Mouse (Mus musculus): Measurements from ENCODE around the gene Selenoo. TPM values are rescaled to one million over a fixed set of nuclear protein-coding genes. Genes with fewer than 3 reads are reported as not detected.

Gene Selenoo
- polyA plus RNA-seq (2012; rRNA removed) = 73.6 and 94.2 TPM in 2 replicates

GRCm38 (mm10) chr15:89088607-89089247 lies at the start of gene Selenoo:
Gene Selenoo, plus strand, starts transcription at chr15:89089084.

DNA sequence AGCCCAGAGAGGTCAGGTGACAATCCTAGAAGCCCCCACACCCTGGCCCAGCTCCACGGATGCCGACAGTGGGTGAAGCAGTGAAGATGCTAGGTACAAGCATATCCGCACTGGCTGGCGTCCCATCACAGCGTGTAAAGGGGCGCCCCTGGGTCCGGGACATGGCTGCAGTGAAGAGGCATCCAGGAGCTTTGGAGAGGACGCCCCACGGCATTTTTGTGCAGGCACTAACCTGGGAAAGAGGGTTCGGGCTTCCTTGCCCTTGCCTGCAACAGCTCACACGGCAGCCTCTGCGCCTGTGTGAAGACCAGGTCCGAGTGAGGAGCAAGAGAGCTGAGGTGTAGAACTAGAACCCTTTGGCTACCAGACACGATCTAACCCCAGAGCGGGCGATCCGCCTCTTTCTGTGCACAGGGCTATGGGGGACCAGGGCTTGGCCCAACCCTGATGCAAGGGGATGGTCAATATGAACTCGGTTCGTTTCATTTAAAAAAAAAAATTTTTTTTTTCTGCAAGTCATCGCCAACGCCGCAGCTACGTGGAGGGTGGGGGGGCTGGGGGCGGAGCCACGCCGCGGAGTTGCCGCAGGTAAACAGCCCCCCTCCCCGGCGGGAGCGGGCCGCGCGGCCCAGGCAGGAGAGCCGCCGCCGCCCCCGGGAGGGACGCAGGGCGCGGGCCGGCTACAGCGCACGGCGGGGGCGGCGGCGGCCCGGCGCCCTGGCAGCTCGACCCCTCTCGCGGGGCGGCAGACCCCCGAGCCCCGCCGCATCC lies 29.5 kb upstream of the Selenoo start, which contains the start of gene Panx2:
TSS of gene Panx2 (plus strand) at position 574 of the 771 bp plus-strand sequence.

DNA sequence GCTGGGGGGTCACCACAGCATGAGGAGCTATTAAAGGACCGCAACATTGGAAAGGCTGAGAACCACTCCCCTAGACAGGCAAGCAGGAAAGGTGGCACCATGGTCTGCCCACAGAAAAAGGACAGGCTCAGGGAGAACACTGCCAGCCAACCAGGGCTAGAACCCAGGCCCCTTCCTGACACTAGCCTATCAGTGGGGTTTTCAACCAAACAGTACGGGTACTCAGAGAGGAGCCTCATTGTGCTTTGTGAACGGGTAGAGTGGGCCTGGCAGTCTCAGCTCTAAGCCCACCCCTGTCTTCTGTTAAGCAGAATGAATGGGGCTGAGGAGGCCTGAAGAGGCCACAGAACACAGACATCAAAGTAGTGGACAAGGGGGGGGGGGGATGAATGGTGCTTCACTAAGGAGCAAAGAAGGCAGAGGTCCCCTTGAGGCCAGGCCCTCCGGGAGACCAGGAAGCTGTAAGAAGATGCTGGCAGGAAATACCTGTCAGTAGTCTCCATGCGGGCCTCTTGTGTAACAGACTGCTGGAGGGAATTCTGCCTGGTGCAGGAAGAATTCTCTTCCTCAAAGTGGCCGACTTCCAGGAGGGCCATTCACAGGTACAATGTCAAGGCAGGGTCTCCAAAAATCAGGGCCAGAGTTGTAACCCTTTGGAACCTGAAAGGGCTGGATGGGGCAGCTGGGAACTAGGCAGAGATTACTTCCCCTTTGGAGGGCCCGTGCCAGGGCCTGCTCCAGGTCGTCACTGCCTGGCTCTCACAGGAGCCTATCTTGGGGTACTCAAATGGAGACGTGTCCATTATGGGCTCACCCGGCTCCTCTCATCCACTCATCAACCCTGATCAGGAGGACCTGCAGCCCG lies 14.0 kb upstream of the Selenoo start, which contains the start of gene Trabd:
TSS of gene Trabd (plus strand) at position 512 of the 865 bp plus-strand sequence.

DNA sequence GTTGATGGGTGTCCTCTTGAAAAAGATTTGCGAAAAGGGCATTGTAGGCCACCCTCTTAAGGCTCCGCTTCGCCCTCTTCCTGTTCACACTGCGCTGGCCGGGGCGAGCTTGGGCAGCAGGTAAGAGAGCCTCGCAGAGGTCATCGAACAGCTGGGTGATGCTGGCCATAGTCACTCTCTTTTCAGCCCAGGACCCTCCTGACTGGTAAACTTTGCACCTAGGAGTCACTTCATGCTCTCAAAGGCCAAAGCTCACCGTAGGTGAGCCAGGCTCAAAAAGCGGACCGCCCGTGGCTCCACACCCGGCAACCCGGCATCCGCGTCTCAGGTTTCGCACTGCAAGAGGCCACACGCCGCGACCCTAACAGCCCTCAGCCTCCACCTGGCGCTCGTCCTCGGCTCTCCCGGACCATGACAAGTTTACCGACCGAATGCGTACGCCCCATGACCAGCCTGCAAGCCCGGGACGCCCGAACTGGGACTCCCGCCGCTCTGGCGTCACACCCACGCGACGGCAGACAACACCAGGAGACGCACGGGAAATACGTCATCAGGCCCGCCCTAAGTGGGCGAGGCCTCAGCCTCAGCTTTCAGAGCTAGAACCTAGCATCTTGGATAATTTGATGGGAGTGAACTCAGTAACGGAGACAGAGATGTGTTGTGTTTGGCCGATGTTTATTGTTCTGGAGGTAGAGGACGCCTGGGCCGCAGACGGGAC lies 33.9 kb downstream of the Selenoo start, which contains the start of gene Tubgcp6:
TSS of gene Tubgcp6 (minus strand) at position 464 of the 718 bp plus-strand sequence.

DNA sequence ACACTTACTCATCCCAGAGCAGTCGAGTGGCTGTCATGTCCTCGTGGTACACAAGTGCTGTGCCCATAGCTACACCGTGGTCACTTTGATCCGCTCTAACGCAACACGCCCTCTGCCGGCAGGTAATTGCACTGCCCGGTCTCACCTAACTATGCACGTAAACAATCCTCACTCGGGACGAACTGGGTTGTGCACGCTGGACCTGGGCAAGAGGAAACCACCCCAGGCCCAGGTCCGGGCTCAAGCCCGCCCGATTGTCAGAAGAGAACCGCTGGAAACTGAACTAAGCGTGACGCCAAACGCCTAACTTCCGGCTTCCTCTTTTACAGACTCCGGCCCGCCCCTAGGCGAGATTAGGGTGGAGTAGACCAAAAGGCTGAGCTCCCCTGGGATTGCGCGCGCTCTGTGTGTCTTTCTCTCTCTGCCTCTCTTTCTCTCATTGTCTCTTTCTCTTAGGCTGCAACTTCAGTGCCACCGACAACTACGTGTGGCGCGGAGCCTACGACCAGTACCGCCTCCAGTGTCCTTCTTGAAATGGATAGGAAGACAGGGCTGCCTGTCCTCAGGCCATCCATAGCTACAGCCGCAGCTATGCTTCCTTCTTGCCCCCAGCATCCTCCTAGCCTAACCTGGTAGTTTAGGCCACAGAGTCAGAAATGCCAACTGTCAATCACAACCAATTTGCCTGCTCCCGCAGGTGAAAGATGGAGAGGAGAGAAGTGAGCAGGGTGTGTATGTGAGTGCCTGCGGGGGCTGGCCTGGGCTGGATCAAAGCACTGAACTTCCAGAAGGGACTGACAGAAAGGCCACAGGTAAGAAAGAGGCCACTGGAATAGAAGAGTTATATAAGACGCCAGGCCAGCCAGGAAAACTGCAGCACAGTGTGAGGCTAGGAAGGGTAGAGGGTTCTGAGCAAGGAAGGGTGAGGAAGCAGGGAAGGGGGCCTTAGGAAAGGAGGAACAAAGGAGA lies 39.8 kb downstream of the Selenoo start, which contains the start of gene Hdac10:
TSS of gene Hdac10 (minus strand) at position 319 of the 969 bp plus-strand sequence.

DNA sequence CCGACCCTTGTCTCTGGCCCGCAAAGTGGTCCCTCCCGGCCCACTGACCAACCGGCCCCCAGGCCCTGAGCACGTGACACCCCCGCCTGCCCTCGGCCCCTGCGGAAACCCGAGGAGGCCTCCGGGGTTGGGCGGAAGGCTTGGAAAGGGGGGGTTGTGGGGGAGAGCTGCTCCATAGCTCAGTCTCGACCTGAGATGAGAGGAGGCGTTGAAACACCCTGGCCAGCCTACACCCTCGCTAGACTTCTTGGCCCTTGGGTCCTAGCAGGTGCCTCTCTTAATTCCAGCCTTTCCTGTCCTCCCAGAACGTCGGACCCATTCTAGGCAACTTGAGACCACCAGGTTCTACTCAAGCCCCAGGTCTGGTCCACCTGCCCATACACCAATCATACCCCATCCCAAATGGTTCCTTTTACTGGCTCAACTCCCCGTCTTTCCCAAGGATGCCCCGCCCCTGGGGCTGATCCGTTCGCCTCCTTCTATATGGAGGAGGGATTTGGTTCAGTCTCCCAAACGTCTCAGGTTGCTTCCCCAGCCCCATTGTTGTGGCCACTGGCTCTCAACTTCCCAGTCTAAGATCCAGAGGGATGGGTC lies 51.9 kb downstream of the Selenoo start, which contains the start of gene Mapk12:
TSS of gene Mapk12 (minus strand) at position 45 of the 594 bp plus-strand sequence.

GRCm38 (mm10) chr15:89149271-89150040 lies 60.6 kb downstream of the Selenoo start, which contains the start of gene Mapk11:
Gene Mapk11, minus strand, starts transcription at chr15:89149628.

Other genes starting within 250 kb of the Selenoo start
- gene Pim3, start 226.9 kb upstream of the Selenoo start, polyA plus RNA-seq (2012; rRNA removed) = 63.3 and 98.5 TPM in 2 replicates
- 0.20 and 0.26 TPM in 2 replicates for gene Ttll8, start 134.7 kb upstream of the Selenoo start, polyA plus RNA-seq (2012; rRNA removed)
- gene Mlc1, start 110.1 kb upstream of the Selenoo start, polyA plus RNA-seq (2012; rRNA removed) = 2.1 and 2.5 TPM in 2 replicates
- gene Mov10l1, start 106.2 kb upstream of the Selenoo start, polyA plus RNA-seq (2012; rRNA removed) = 0.34 and 0.67 TPM in 2 replicates
- gene Panx2, start 29.4 kb upstream of the Selenoo start, polyA plus RNA-seq (2012; rRNA removed) = 0.62 and 0.70 TPM in 2 replicates
- 58.9 and 62.0 TPM in 2 replicates for gene Trabd, start 14.0 kb upstream of the Selenoo start, polyA plus RNA-seq (2012; rRNA removed)
- gene Tubgcp6, start 34.0 kb downstream of the Selenoo start, polyA plus RNA-seq (2012; rRNA removed) = 37.1 and 42.9 TPM in 2 replicates
- 42.8 and 50.8 TPM in 2 replicates for gene Hdac10, start 39.6 kb downstream of the Selenoo start, polyA plus RNA-seq (2012; rRNA removed)
- gene Mapk12, start 51.6 kb downstream of the Selenoo start, polyA plus RNA-seq (2012; rRNA removed) = 6.4 and 7.5 TPM in 2 replicates
- gene Mapk11, start 60.5 kb downstream of the Selenoo start, polyA plus RNA-seq (2012; rRNA removed) = 7.5 and 9.2 TPM in 2 replicates
- gene Plxnb2, start 91.7 kb downstream of the Selenoo start, polyA plus RNA-seq (2012; rRNA removed) = 252 and 286 TPM in 2 replicates
- 28.0 and 31.9 TPM in 2 replicates for gene Dennd6b, start 107.4 kb downstream of the Selenoo start, polyA plus RNA-seq (2012; rRNA removed)
- 197 and 489 TPM in 2 replicates for gene Ppp6r2, start 122.5 kb downstream of the Selenoo start, polyA plus RNA-seq (2012; rRNA removed)
- gene Sbf1, start 226.2 kb downstream of the Selenoo start, polyA plus RNA-seq (2012; rRNA removed) = 256 and 291 TPM in 2 replicates
- gene Adm2, start 233.6 kb downstream of the Selenoo start, polyA plus RNA-seq (2012; rRNA removed) = 10.3 and 12.0 TPM in 2 replicates
- gene Miox, start 245.3 kb downstream of the Selenoo start, polyA plus RNA-seq (2012; rRNA removed) = 29.3 and 44.2 TPM in 2 replicates